Mouse (Mus musculus) Patski (cell line): ENCODE measurements at regions not wholly inside any gene's neighbourhood (a gene's known extent, or its start where the extent isn't known, plus 50 kb on each side); places are given as distances from the start of the nearest gene placed in this dataset.

Experiments
- ATAC-seq: fragments of 100-300 bp; one replicate; pipeline ENCODE4 v1.8.0; 2021
- CTCF ChIA-PET: fragments of 350-600 bp; sonication (Branson Sonifier 250); formaldehyde crosslinking; loops from one replicate; lab custom pipeline; 2022; ENCODE audit warnings: inconsistent platforms; lab: Charles Lee
- POLR2A ChIA-PET: fragments of 350-600 bp; sonication (Branson Sonifier 250); formaldehyde crosslinking; loops from one replicate; lab custom pipeline; 2022; ENCODE audit warnings: antibody characterized with exemption, inconsistent platforms; lab: Charles Lee
- DNase-seq: peaks from one replicate; pipeline ENCODE4 v3.0.0-alpha.2; 2011; ENCODE audit warnings: low read depth, low spot score
- H3K27me3 ChIP-seq: fragments of 371-371 bp; one replicate; pipeline ENCODE4 v1.5.1; 2021
- CTCF ChIP-seq: fragments of 100-300 bp; IDR thresholded peaks from one replicate; pipeline ENCODE4 v1.5.1; 2021
- in situ Hi-C: fragments of 300-500 bp; cut with MboI; formaldehyde crosslinking; loops from 3 replicates; pipeline ENCODE4 v1.11.1; 2018; ENCODE audit warnings: low pct_unique_long_range_greater_than_20kb, mixed read lengths

- ATAC-seq (no peak), DNase-seq (no peak)
- CTCF ChIA-PET, result no interaction called here
- POLR2A ChIA-PET, result no interaction called here
- no peak for TF ChIP-seq CTCF
- peaks cover 28% of the 10 kb centered on the region for H3K27me3 ChIP-seq
- in situ Hi-C loops, result no loop called here
Observed at GRCm38 (mm10) chr8:38927426-38927825, 1747.5 kb upstream of the Adam24 start.

GRCm38 (mm10) chr8:38927867-38928266 lies 1747.0 kb upstream of the Adam24 start:
- no peak for DNase-seq
- ChIA-PET CTCF (no interaction called here), POLR2A (interaction anchor here (0.6 kb wide), 1 partner anchor 1098 kb away, joined by 4 read pairs; no protein-coding TSS in a partner anchor)
- TF ChIP-seq CTCF, result no peak
- peaks cover 28% of the 10 kb centered on the region for H3K27me3 ChIP-seq
- ATAC-seq, result no peak
- in situ Hi-C loops, result no loop called here

GRCm38 (mm10) chr8:38928340-38928739 lies 1746.5 kb upstream of the Adam24 start:
- peaks cover 28% of the 10 kb centered on the region for H3K27me3 ChIP-seq
- CTCF ChIA-PET, result no interaction called here
- no peak for TF ChIP-seq CTCF
- no peak for ATAC-seq
- in situ Hi-C loops, result no loop called here
- DNase-seq, result no peak
- POLR2A ChIA-PET, result interaction anchor here (0.6 kb wide), 1 partner anchor 1097 kb away, joined by 4 read pairs; no protein-coding TSS in a partner anchor
